Mouse (Mus musculus) c-Kit-positive CD71-positive TER-119-negative erythroid progenitor cells, embryonic 14.5 days (primary cell): ENCODE results near the gene Iqck.

Source experiments
- DNase-seq: peaks from one replicate; pipeline ENCODE4 v3.0.0-alpha.2; 2013; ENCODE audit warnings: low read depth

Gene Iqck

GRCm38 (mm10) chr7:118991341-118991884, 135.9 kb downstream of the Iqck start:
- no peak for DNase-seq

GRCm38 (mm10) chr7:118992080-118992560, 136.6 kb downstream of the Iqck start:
- no peak for DNase-seq

- no peak for DNase-seq
These were observed 137.3 kb downstream of the Iqck start for GRCm38 (mm10) chr7:118992623-118993405.

GRCm38 (mm10) chr7:118993597-118994230, 138.2 kb downstream of the Iqck start:
- no peak for DNase-seq

GRCm38 (mm10) chr7:118994231-118994842, 138.8 kb downstream of the Iqck start:
- DNase-seq: no peak

GRCm38 (mm10) chr7:118995007-118995406, 139.5 kb downstream of the Iqck start, which contains the start of gene Gprc5b:
TSS of gene Gprc5b (minus strand) at chr7:118995211.
- peak; percentile 16 for DNase-seq

- DNase-seq: no peak
These were observed 140.1 kb downstream of the Iqck start for GRCm38 (mm10) chr7:118995671-118996070.

GRCm38 (mm10) chr7:118996137-118996837, 140.7 kb downstream of the Iqck start:
- peak; percentile 49 for DNase-seq

- DNase-seq: no peak
These were observed 144.3 kb downstream of the Iqck start for GRCm38 (mm10) chr7:118999857-119000256.

GRCm38 (mm10) chr7:119001965-119002364, 146.4 kb downstream of the Iqck start:
- DNase-seq: no peak

- no peak for DNase-seq
These were observed 146.9 kb downstream of the Iqck start for GRCm38 (mm10) chr7:119002501-119002900.

- DNase-seq: peak; percentile 37
These were observed 155.4 kb downstream of the Iqck start for GRCm38 (mm10) chr7:119010854-119011529.

- DNase-seq: no peak
These were observed 160.2 kb downstream of the Iqck start for GRCm38 (mm10) chr7:119015736-119016135.

GRCm38 (mm10) chr7:119019537-119019936, 164.0 kb downstream of the Iqck start:
- DNase-seq: no peak
